Mouse (Mus musculus) neutrophil, adult 5-6 weeks (primary cell): ENCODE data around the gene Dcaf15. TPM values are rescaled to one million over a fixed set of nuclear protein-coding genes. Genes with fewer than 3 reads are reported as not detected.
A peak's percentile ranks its signal among the peaks of the same experiment; 100 is the strongest.

Experiments used
- ATAC-seq: fragments of 151-379, 151-347 bp; 2 replicates; pipeline ENCODE4 v1.8.0; 2017; ENCODE audit warnings: mild to moderate bottlenecking, moderate TSS enrichment; ENCODE audit not compliant: insufficient number of reproducible peaks, poor library complexity, low FRiP score, severe bottlenecking; ENCODE audit errors: extremely low read depth
- total RNA-seq: library from RNA; stranded (forward); fragments of 200-1000 nt; gene quantifications from 2 replicates; pipeline ENCODE4 v1.2.3, GENCODE M21; 2017

Dcaf15 gene
- total RNA-seq, 1 experiment from 2014 or later, result 20.5 TPM

GRCm38 (mm10) chr8:84069169-84069568 is 35.4 kb downstream of the Dcaf15 start:
- ATAC-seq, result no peak

- ATAC-seq, result no peak
Measured at GRCm38 (mm10) chr8:84068316-84069035, 36.1 kb downstream of the Dcaf15 start.

GRCm38 (mm10) chr8:84067911-84068310 is 36.7 kb downstream of the Dcaf15 start:
- no peak for ATAC-seq

- peak; percentile 37 for ATAC-seq
Measured at GRCm38 (mm10) chr8:84067047-84067573, 37.5 kb downstream of the Dcaf15 start.

- peak; percentile 83 for ATAC-seq
Measured at GRCm38 (mm10) chr8:84066291-84066930, 38.2 kb downstream of the Dcaf15 start, which contains the start of gene Rfx1. TSS of gene Rfx1 (plus strand) at chr8:84066834.

- ATAC-seq, result no peak
Measured at GRCm38 (mm10) chr8:84065457-84066072, 39.0 kb downstream of the Dcaf15 start.

- no peak for ATAC-seq
Measured at GRCm38 (mm10) chr8:84065037-84065436, 39.5 kb downstream of the Dcaf15 start, which contains the start of gene Gm10643. TSS of gene Gm10643 (minus strand) at chr8:84065137.

GRCm38 (mm10) chr8:84063861-84064610 is 40.5 kb downstream of the Dcaf15 start:
- ATAC-seq, result no peak; the same call in 1 of the 2 replicates

GRCm38 (mm10) chr8:84060245-84060644 is 44.3 kb downstream of the Dcaf15 start:
- ATAC-seq, result no peak

GRCm38 (mm10) chr8:84059226-84059625 is 45.3 kb downstream of the Dcaf15 start:
- no peak for ATAC-seq

GRCm38 (mm10) chr8:84057827-84058226 is 46.7 kb downstream of the Dcaf15 start:
- ATAC-seq, result no peak

- ATAC-seq, result no peak
Measured at GRCm38 (mm10) chr8:84053229-84053628, 51.3 kb downstream of the Dcaf15 start.

GRCm38 (mm10) chr8:84052746-84053145 is 51.8 kb downstream of the Dcaf15 start:
- ATAC-seq, result no peak

- no peak for ATAC-seq
Measured at GRCm38 (mm10) chr8:84048171-84048570, 56.4 kb downstream of the Dcaf15 start.

Other genes with a start within 250 kb of the Dcaf15 start
- 2.8 and 5.5 TPM in 2 replicates for gene Adgrl1, start 204.7 kb downstream of the Dcaf15 start, total RNA-seq
- 0.93 and 1.7 TPM in 2 replicates for gene Gm10644, start 149.6 kb downstream of the Dcaf15 start, total RNA-seq
- 0.70 and 2.3 TPM in 2 replicates for gene Asf1b, start 149.3 kb downstream of the Dcaf15 start, total RNA-seq
- gene Prkaca, start 131.8 kb downstream of the Dcaf15 start, total RNA-seq, result 13.4 and 17.1 TPM in 2 replicates
- 42.8 and 44.8 TPM in 2 replicates for gene Samd1, start 107.1 kb downstream of the Dcaf15 start, total RNA-seq
- gene 1700067K01Rik, start 103.3 kb downstream of the Dcaf15 start, total RNA-seq, result 0.86 and 2.4 TPM in 2 replicates
- not detected in 2 replicates for gene 2210011C24Rik, start 92.6 kb downstream of the Dcaf15 start, total RNA-seq
- gene Palm3, start 83.3 kb downstream of the Dcaf15 start, total RNA-seq, result 0.25 and 0.35 TPM in 2 replicates
- gene Il27ra, start 62.2 kb downstream of the Dcaf15 start, total RNA-seq, result 47.3 and 47.8 TPM in 2 replicates
- not detected in 2 replicates for gene Rln3, start 59.8 kb downstream of the Dcaf15 start, total RNA-seq
- gene Gm10643, start 39.6 kb downstream of the Dcaf15 start, total RNA-seq, result 12.3 and 12.5 TPM in 2 replicates
- 35.2 and 37.9 TPM in 2 replicates for gene Rfx1, start 37.9 kb downstream of the Dcaf15 start, total RNA-seq
- gene Podnl1, start 21.2 kb upstream of the Dcaf15 start, total RNA-seq, result 0.61 and 1.3 TPM in 2 replicates
- 15.7 and 17.7 TPM in 2 replicates for gene Cc2d1a, start 43.2 kb upstream of the Dcaf15 start, total RNA-seq
- 0.93 and 2.7 TPM in 2 replicates for gene 4930432K21Rik, start 43.3 kb upstream of the Dcaf15 start, total RNA-seq
- gene Nanos3, start 80.4 kb upstream of the Dcaf15 start, total RNA-seq, result not detected in 2 replicates
- 23.6 and 28.4 TPM in 2 replicates for gene Zswim4, start 132.3 kb upstream of the Dcaf15 start, total RNA-seq
- 130 and 147 TPM in 2 replicates for gene D8Ertd738e, start 145.0 kb upstream of the Dcaf15 start, total RNA-seq
- 11.9 and 19.9 TPM in 2 replicates for gene Mri1, start 152.6 kb upstream of the Dcaf15 start, total RNA-seq
- gene Ccdc130, start 165.6 kb upstream of the Dcaf15 start, total RNA-seq, result 22.5 and 25.3 TPM in 2 replicates